In genomic region chr19:7239574-7239973, GRCm38 (mm10) we compare ENCODE assay signal across 10 mouse cellular contexts. TPM values are rescaled to one million over a fixed set of nuclear protein-coding genes. Genes with fewer than 3 reads are reported as not detected.
DNase-seq lines count a peak whose midpoint lies in the region; ATAC-seq lines count a peak whose summit lies in the region.
"Had no signal": no experiment of that assay in that cellular context is flagged by ENCODE, and none has a peak within 500 bp of the region (broad histone marks: within the 10 kb centered on the region; RNA-seq: fewer than 3 reads in every experiment).

No protein-coding gene starts in this region.

- H3K9me3 ChIP-seq in kidney, embryonic 15.5 days (replicated peaks), result no peaks in the 10 kb centered on the region
- no peaks in the 10 kb centered on the region for H3K9me3 ChIP-seq in embryonic facial prominence, embryonic 10.5 days
- H3K9me3 ChIP-seq in hindbrain, embryonic 16.5 days (ENCODE audit: control insufficient read depth, low read length), result no peaks in the 10 kb centered on the region
- no peaks in the 10 kb centered on the region for H3K9me3 ChIP-seq in midbrain, embryonic 15.5 days

- 82% methylated on average over 3 of the region's 3 CpGs for WGBS in kidney, embryonic 15.5 days
- WGBS in embryonic facial prominence, embryonic 10.5 days, result 90% methylated on average over 3 of the region's 3 CpGs
- 90% methylated on average over 3 of the region's 3 CpGs for WGBS in hindbrain, embryonic 16.5 days
- WGBS in midbrain, embryonic 15.5 days, result 86% methylated on average over 3 of the region's 3 CpGs

- no peaks in the 10 kb centered on the region for H3K27me3 ChIP-seq in kidney, embryonic 15.5 days
- 0 out of 2 replicates have a peak, but pooled peaks cover 5% of the 10 kb centered on the region for H3K27me3 ChIP-seq in embryonic facial prominence, embryonic 10.5 days (replicated peaks; ENCODE audit: low read depth, poor library complexity, severe bottlenecking)
- H3K27me3 ChIP-seq in hindbrain, embryonic 16.5 days (replicated peaks; ENCODE audit: control insufficient read depth, insufficient read depth, low read length), result no peaks in the 10 kb centered on the region
- no peaks in the 10 kb centered on the region; the same call in none of the 2 replicates for H3K27me3 ChIP-seq in midbrain, embryonic 15.5 days (replicated peaks)
- H3K27me3 ChIP-seq: Patski had no signal

- no peak for ATAC-seq in kidney, embryonic 15.5 days (replicated peaks; ENCODE audit: low FRiP score)
- no peak for ATAC-seq in hindbrain, embryonic 16.5 days
- ATAC-seq in midbrain, embryonic 15.5 days (replicated peaks), result no peak
- ATAC-seq: Patski had no signal

- H3K4me3 ChIP-seq in kidney, embryonic 15.5 days (replicated peaks), result peak overlapping the region; percentile 87
- peak overlapping the region; percentile 81 for H3K4me3 ChIP-seq in embryonic facial prominence, embryonic 10.5 days
- peak overlapping the region; percentile 55 for H3K4me3 ChIP-seq in hindbrain, embryonic 16.5 days (ENCODE audit: low read length)
- H3K4me3 ChIP-seq in midbrain, embryonic 15.5 days, result peak overlapping the region; percentile 67

- H3K4me1 ChIP-seq in kidney, embryonic 15.5 days, result peaks cover 40% of the 10 kb centered on the region
- peaks cover 19% of the 10 kb centered on the region for H3K4me1 ChIP-seq in embryonic facial prominence, embryonic 10.5 days
- peaks cover 12% of the 10 kb centered on the region for H3K4me1 ChIP-seq in hindbrain, embryonic 16.5 days (ENCODE audit: control insufficient read depth, insufficient read depth, low read depth, low read length)
- peaks cover 34% of the 10 kb centered on the region for H3K4me1 ChIP-seq in midbrain, embryonic 15.5 days

- no peak for DNase-seq in kidney, postnatal 10 days
- no peak for DNase-seq in embryonic facial prominence, embryonic 10.5 days (ENCODE audit: low spot score)
- DNase-seq in cerebellum, adult 11 months, result no peak
- DNase-seq in right cerebral cortex, postnatal 36 days (ENCODE audit: low spot score in 2 of 2), result no peak
- no peak for DNase-seq in left cerebral cortex, adult 18-20 months (ENCODE audit: low spot score in 2 of 2)
- DNase-seq: lung, adult 2 months had no signal

- peak overlapping the region; percentile 91 for H3K4me2 ChIP-seq in kidney, embryonic 15.5 days
- H3K4me2 ChIP-seq in hindbrain, embryonic 16.5 days (ENCODE audit: low read length), result peak overlapping the region; percentile 95
- peak overlapping the region; percentile 81 for H3K4me2 ChIP-seq in midbrain, embryonic 15.5 days

- 0 out of 2 replicates have a peak overlapping the region, but pooled peaks have one; percentile 48 for H3K27ac ChIP-seq in kidney, embryonic 15.5 days
- no peak overlapping the region; the same call in 1 of the 2 replicates for H3K27ac ChIP-seq in embryonic facial prominence, embryonic 10.5 days (replicated peaks)
- H3K27ac ChIP-seq in hindbrain, embryonic 16.5 days (ENCODE audit: low read depth, low read length), result no peak overlapping the region
- H3K27ac ChIP-seq in midbrain, embryonic 15.5 days, result no peak overlapping the region

- H3K9ac ChIP-seq in kidney, embryonic 15.5 days, result peak overlapping the region; percentile 84
- H3K9ac ChIP-seq in hindbrain, embryonic 16.5 days (ENCODE audit: low read depth, low read length), result peak overlapping the region; percentile 78
- H3K9ac ChIP-seq in midbrain, embryonic 15.5 days, result peak overlapping the region; percentile 74

- peaks cover 18% of the 10 kb centered on the region for H3K36me3 ChIP-seq in kidney, embryonic 15.5 days
- peaks cover 41% of the 10 kb centered on the region for H3K36me3 ChIP-seq in embryonic facial prominence, embryonic 10.5 days (replicated peaks)
- H3K36me3 ChIP-seq in hindbrain, embryonic 16.5 days (ENCODE audit: control insufficient read depth, insufficient read depth, low read length), result 0 out of 2 replicates have a peak, but pooled peaks cover 3% of the 10 kb centered on the region
- H3K36me3 ChIP-seq in midbrain, embryonic 15.5 days (replicated peaks), result no peaks in the 10 kb centered on the region

RNA-seq across cellular contexts. Expression of gene Naa40, which starts 1.4 kb away (rescaled TPM):
- polyA plus RNA-seq in kidney, embryonic 15.5 days (2015; fragmentation: Nextera tagmentation; extraction: Ambion mirVana), result 74.6 and 75.3 TPM in 2 replicates
- polyA plus RNA-seq in embryonic facial prominence, embryonic 10.5 days (2016; fragmentation: Nextera tagmentation; extraction: Ambion mirVana), result 93.2 and 94.4 TPM in 2 replicates
- polyA plus RNA-seq in hindbrain, embryonic 16.5 days (2015; fragmentation: Nextera tagmentation; extraction: Ambion mirVana), result 60.6 and 66.9 TPM in 2 replicates
- polyA plus RNA-seq in midbrain, embryonic 15.5 days (2015; fragmentation: Nextera tagmentation; extraction: Ambion mirVana), result 70.1 and 75.1 TPM in 2 replicates
- 10 to 100 TPM; 27.7 to 29.8 TPM for total RNA-seq in left cerebral cortex, adult 18-20 months (2021)

RNA-seq across cellular contexts. Expression of gene Cox8a, which starts 22.2 kb away (rescaled TPM):
- 1,089 and 1,191 TPM in 2 replicates for polyA plus RNA-seq in kidney, embryonic 15.5 days (2015; fragmentation: Nextera tagmentation; extraction: Ambion mirVana)
- 867 and 877 TPM in 2 replicates for polyA plus RNA-seq in embryonic facial prominence, embryonic 10.5 days (2016; fragmentation: Nextera tagmentation; extraction: Ambion mirVana)
- polyA plus RNA-seq in hindbrain, embryonic 16.5 days (2015; fragmentation: Nextera tagmentation; extraction: Ambion mirVana), result 1,071 and 1,270 TPM in 2 replicates
- polyA plus RNA-seq in midbrain, embryonic 15.5 days (2015; fragmentation: Nextera tagmentation; extraction: Ambion mirVana), result 837 and 848 TPM in 2 replicates
- total RNA-seq in left cerebral cortex, adult 18-20 months (2021), result 1,000 to 10,000 TPM in 1 of 2 experiments, 100 to 1,000 TPM in 1; 906 to 1,040 TPM

RNA-seq across cellular contexts. Expression of gene Rcor2, which starts 27.6 kb away (rescaled TPM):
- polyA plus RNA-seq in kidney, embryonic 15.5 days (2015; fragmentation: Nextera tagmentation; extraction: Ambion mirVana), result 15.9 and 16.0 TPM in 2 replicates
- polyA plus RNA-seq in embryonic facial prominence, embryonic 10.5 days (2016; fragmentation: Nextera tagmentation; extraction: Ambion mirVana), result 51.0 and 58.6 TPM in 2 replicates
- 10.5 and 18.5 TPM in 2 replicates for polyA plus RNA-seq in hindbrain, embryonic 16.5 days (2015; fragmentation: Nextera tagmentation; extraction: Ambion mirVana)
- 25.3 and 30.4 TPM in 2 replicates for polyA plus RNA-seq in midbrain, embryonic 15.5 days (2015; fragmentation: Nextera tagmentation; extraction: Ambion mirVana)
- 10 to 100 TPM; 17.6 to 17.7 TPM for total RNA-seq in left cerebral cortex, adult 18-20 months (2021)

RNA-seq across cellular contexts. Expression of gene Otub1, which starts 33.5 kb away (rescaled TPM):
- 206 and 224 TPM in 2 replicates for polyA plus RNA-seq in kidney, embryonic 15.5 days (2015; fragmentation: Nextera tagmentation; extraction: Ambion mirVana)
- polyA plus RNA-seq in embryonic facial prominence, embryonic 10.5 days (2016; fragmentation: Nextera tagmentation; extraction: Ambion mirVana), result 275 and 276 TPM in 2 replicates
- polyA plus RNA-seq in hindbrain, embryonic 16.5 days (2015; fragmentation: Nextera tagmentation; extraction: Ambion mirVana), result 246 and 249 TPM in 2 replicates
- 242 and 255 TPM in 2 replicates for polyA plus RNA-seq in midbrain, embryonic 15.5 days (2015; fragmentation: Nextera tagmentation; extraction: Ambion mirVana)
- total RNA-seq in left cerebral cortex, adult 18-20 months (2021), result 100 to 1,000 TPM; 274 to 284 TPM
